Mouse (Mus musculus) lung, adult 18-20 months (tissue): Measurements from ENCODE around the gene Rnf141.

Source experiments
- DNase-seq, 2 experiments: peaks; one replicate each; pipeline ENCODE4 v3.0.0; 2022; ENCODE audit warnings: mixed read lengths in 2 of 2

Rnf141 gene

DNA sequence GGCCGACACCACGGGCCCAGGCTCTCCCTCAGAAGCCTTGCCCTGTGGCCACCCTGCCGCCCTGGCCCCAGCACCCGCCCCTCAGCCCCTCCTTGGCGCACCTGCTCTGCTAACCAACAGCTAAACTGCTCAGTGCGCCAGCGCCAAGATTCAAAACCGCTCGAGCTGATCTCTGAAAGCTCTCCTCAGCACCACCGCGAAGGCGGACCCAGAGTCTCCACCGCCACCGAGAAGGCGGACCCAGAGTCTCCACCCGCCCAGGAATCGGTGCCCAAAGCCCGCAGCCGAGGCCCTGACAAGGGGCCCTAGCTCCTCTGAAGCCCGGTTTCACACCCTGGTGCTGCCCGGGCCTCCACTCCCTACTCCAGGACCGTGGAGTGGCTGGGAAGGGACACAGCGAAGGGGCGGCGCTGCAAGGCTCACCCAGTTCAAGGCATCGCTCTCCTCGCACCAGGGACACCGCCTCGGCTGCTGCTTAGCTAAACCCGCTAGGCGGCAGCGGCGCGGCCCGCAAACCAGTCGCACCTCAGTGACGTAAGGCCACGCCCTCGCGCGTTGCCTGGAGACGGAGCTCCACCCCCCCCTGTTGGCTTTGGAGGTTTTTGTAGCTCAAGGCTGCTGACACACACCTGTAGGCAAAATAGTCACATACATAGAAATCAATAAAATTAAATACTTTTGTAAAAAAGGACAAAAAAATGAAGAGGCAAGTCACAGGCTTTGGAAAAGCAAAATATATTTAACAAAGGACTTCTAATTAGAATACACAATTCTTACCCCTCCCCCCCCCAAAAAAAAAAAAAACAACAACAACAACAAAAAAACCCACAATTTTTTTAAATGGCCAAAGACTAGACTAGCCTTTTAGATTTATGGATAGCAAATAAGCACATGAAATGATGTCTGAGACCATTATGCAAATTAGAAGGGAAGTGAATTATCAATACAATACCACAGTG, at the start of gene Rnf141:
Gene Rnf141 (minus strand): TSS at position 542 of the 959 bp plus-strand sequence.
- DNase-seq, result peak; percentile 92 to 94

DNA sequence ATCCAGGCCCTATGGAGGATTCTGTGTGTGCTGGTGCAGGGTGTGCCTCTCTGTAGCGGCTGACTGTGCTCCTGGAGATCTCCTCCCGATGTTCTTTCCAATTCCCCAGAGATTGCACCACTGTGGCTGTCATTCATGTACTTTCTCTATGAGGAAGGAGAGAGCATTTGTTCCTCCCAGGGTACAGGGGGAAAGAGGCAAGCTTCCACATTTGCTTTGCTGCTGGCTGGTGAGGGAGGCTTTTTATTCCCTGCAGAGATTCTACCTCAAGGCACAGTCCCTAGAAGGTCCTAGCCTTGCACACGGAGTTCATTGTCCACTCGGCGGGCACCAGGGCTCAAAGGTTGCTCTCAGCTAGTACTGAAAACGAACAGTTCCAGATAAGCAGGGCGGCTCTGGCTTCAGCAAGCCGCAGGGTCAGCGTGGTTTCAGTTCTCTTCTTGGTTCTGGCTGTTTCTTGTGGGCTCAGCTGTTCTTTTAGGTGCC, 47.3 kb upstream of the Rnf141 start:
- peak; percentile 51 to 60 for DNase-seq

DNA sequence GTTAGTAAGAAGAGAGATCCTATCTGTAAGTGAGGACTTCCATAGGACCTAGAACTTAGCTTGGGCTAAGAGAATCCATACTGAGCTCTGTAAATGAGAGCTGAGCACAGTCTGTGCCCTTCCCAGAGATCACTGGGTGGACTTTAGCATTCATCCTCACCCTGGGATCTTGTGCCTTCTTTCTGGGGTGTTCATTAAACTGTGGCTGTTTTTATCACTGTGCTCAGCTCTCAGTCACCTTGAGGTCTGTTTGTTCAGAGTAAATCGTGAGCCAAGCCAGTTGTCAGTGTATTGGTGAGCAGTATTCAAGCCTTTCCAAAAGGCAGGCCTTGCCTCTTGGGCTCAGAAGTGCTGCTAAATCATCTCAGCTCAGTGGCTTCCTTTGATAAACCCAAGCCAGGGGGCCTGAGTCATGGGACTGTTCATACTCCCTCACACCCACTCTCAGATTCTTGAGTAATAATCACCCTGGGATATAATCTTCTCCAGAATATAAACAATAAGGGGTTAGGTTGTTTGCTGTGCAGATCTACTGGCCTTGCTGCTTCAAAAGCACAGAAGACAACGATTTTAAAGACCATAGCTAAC, 37.6 kb upstream of the Rnf141 start:
- no peak for DNase-seq

DNA sequence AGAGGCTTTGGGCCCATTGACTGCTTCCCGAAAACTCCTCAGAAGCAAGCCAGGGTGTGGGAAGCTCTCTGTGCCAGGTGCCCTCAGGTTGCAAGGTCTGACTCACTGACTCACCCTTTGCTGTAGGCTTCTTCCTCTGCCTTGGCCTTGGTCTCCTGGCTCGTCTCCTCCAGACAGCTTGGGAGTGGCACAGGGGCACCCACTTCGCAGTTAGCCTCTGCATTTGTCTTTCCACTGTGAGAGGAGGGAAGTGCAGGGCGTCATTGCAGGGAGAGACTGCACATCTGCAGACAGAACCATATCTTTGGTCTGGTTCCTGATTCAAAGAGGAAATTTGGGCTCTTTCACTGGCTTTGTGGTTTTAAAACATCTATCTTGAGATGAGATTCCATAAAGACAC, 33.8 kb upstream of the Rnf141 start:
- DNase-seq, result no peak

DNA sequence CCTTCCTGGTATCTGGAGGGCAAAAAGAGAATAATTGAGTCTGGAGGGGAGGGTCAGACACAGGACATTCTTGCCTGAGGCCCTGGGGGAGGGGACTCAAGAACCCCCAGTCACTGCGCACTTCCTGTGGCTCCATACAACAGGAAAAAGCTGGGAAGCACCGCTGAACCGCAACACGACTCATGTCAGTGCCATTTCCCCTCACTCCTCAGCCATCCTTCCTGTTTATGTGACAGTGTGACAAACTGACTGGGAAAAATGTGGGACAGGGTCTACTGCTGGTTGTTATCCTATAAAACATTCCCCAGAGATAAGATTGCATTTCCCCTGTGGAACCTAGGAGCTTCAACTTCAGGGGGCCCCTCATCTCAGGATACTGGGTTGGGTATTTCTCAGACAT, 32.7 kb upstream of the Rnf141 start:
- peak; percentile 48 to 73 for DNase-seq

DNA sequence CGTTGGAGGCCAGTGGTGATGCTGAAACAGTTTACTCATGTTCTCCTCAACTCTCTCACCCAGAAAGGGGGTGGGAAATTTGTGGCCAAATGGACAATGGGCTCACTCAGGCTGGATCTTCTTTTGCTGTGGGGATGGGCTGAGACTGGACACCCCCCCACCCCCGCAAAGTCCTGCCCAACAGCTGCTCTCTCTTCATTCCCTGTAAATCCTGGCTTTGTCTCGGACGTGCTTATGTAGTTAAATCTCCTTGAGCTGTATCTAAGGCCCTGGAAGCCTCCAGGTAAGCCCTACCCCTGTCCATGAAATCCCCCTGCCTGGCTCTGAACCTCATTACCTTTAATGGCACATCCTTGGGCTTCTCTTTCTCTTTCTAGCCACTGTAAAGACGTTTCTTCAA, 24.6 kb upstream of the Rnf141 start:
- no peak for DNase-seq

DNA sequence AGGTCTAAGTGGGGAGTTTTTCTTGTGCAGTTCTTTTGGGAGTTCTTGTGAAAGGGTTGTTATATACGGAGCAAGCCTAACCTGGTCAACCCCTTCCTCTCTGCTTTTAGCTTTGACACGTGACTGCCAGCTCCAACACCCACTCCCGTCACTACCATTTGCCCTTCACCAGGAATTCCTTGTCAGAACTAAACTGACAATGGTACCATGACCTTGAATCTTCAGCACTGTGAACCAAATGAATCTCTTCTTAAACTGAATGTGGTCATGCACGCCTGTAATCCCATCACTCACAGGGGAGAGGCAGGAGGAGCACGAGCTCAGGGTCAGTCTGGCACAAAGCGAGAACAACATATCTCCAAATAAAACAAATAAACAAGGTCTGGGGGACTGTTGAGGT, 22.9 kb upstream of the Rnf141 start:
- no peak for DNase-seq

DNA sequence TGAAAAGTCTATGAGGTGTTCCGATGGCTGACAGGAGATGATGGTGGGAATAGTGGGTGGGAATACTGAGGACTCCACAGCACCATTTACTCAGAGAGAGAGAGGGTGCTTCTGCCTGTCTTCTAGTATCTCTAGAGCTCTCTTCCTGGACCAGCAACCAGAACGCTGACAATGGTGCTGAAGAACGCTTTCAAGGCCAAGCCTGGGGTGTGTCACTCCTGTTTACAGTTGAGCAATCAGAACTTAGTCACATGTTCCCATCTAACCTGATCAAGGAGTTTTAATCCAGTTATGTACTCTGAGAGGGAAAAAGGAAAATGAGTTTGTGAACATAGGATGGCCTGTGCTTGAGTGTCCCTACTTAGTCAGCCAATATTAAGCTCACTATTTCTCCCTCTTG, 21.8 kb upstream of the Rnf141 start:
- DNase-seq, result no peak

DNA sequence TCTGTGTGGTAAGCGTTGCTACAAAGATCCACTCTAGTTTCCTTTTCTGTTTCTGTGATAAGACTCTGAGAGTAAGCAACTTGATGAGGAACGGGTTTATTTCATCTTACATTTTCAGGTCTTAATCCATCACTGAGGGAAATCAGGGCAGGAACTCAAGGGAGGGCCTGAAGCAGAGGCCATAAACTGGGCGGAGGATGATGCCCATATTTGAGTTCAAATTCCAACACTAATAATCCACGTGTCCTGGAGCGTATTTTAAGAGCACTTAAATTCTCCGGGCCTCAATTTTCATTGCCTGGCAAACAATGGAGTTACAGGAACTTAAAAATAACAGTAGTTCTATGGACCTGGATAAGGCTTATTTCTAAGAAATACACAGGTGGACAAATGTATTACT, 21.3 kb upstream of the Rnf141 start:
- DNase-seq, result no peak

DNA sequence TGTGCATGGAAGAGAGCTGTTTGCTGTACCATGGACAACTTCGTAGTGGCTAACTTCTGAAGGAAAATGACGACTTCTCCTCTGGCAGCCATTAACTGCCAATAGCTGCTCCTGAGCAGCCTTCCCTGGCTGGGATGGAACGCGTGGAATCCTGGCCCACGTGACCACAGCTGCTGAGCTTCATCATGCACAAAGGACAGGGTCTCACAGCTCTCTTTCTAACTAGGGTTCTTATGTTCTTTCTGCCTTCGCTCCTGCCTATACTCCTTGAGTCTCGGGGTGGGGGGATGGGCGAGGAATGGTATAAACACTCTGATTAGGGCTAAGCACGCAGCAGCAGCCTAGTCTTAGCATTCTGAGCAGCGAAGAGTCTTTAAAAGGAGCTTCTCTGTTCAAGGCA, 20.8 kb upstream of the Rnf141 start:
- no peak for DNase-seq

DNA sequence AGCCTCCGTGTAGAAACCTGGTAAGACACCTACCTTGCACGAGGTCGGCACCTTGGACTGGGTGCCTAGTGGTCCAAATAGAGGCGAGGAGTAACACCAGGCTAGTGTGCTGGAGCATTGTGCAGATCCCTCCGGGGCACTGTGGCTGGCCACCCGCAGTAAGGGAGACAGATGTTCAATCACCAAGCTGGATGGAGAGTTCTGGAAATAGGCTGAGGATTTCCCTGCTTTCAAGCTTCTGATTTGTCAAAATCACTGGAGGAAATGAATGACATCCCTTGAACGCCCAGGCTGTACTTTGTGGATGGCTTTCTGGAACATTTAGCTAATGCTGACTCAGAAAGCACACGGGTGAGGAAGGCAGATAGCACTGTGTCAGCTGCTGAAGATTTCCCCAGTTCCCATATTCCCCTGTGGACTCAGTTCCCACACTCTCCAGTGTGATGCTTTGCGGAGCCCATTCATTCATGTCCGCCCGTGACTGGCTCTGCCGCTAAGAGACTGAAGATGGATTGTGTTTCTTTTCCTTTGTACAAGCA, 18.6 kb upstream of the Rnf141 start, which contains the start of gene Lyve1:
Gene Lyve1 (minus strand): TSS at position 489 of the 539 bp plus-strand sequence.
- DNase-seq, result peak; percentile 50 to 63

DNA sequence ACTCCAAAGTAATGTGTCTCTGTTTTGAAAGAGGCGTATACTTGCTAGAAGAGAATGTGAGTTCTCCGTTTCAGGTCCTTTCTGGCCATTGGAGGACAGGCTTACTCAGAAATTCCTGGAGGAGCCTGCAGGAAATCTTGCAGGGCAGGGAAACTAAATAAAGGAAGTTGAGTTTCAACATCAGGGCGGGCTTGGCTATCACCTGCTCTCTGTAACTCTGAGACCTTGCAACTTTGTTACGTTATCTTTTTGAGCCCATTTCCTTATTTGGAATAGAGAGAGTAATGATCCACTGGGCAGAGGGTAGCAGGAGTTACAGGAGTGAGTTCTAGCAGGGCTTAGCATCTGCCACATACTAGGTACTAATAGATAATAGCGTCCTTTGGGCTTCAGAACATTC, 15.9 kb upstream of the Rnf141 start:
- DNase-seq, result peak; percentile 71 to 78

DNA sequence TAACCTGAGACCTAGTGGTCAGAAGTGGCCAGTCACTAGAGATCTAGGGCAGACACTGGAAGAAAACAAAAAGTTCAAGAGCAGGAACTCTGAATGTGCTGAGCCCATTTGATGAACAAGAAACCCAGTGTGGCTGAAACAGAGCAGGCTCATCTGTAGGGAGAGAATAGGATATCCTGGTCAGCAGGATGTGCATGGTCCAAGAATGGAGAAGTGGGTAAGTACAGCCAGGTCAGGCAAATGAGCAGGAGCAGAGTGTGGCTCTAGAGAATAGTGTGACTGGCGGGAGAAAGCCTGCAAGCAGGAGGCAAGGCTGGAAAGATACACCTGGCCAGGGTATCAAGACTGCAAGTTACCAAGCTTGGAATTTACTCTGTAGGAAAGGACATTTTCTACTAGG, 11.3 kb upstream of the Rnf141 start:
- no peak for DNase-seq

DNA sequence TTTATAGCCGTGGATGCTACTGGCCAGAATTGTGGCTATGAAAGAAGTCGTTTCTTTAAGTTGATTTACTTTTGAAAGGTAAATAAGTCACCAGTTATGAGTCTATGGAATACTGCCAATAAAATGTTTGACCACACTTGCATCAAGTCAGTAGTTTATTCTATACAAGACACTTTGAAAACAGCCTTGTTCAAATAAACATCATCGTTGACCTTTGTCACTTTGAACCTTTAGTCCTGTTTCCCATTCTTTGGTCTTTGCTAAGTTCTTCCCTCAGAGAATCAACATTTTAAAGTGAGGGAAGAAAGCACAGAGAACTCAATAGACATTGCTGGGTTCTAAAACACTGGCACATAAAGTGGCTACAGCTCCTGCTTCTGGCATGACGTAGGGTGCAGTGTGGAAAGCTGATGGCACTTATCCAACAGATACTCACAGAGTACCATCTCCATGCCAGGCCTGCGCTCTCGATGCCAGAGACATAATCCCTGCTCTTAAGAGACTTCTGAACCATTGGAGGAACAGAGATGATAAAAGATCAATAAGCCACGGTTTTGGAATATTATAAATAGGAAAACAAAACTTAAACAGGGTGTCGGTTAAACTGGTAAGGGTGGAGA, 10.8 kb upstream of the Rnf141 start:
- no peak for DNase-seq

DNA sequence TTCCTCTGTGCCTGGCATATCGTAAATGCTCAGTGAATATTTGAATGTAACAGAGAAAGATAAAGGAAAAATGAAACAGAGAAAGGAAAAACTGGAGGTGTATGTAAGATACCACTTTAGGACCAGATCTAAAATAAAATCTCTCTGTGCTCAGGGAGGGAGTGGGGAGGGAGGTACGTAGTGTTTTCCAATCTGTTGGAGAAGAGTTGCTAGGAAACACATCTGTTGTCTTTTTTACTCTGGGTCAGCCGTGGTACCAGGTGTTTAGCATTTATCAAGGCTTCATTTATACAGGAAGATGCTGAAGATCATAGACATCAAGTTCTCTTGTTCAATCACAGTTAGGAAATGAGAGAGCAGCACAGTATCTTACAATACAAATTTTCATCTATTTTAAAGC, 10.3 kb upstream of the Rnf141 start:
- DNase-seq, result no peak

DNA sequence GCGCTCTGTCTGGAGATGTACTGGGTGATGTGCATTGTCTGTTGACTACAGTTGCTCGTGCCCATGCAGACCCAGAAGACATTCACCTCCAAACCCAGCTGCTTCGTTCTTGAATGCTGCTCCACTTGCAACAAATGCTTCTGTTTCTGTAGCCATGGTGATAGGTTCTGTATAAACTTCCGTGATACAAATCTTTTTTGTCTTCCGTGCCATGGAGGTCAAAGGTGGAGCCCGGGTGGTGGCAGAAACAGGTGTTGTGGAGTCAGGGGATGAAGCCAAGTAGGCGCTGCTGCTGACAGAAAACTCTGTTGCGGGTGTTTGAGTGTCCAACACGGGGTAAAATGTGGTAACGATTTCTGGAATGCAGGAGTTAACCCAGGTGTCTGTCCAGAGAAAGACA, 9.4 kb upstream of the Rnf141 start:
- peak; percentile 43 to 66 for DNase-seq

DNA sequence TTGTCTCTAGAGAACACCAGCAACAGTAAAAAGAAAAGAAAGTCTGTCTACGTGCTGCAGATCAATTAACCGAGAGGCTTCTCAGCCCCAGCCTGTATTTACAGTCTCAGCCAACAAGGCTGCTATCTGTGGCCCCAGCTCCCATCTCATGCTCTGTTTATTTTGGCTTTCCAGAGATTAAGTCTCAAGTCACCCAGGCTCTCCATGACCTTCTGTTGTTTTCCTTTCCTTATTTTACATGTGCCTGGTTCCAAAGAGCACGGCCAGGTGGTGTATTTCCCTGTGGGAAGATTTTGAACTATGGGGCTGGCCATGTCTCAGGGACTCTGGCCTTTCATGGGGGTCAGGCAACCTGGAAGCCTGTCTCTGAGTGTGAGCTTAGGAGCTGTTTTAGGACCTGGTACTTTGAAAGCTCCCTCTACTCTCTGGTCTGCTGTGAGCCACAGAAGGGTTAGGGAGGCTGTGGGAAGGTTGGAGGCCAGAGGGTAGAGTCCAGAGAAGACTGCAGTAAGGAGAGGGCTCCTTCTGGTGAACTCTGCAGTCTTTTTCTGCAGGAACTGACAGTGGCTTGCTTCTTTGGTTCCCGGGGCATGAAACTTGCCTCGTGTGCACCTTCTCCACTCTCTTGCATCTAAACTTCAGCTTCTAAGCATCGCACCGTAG, 7.4 kb upstream of the Rnf141 start:
- DNase-seq, result no peak

DNA sequence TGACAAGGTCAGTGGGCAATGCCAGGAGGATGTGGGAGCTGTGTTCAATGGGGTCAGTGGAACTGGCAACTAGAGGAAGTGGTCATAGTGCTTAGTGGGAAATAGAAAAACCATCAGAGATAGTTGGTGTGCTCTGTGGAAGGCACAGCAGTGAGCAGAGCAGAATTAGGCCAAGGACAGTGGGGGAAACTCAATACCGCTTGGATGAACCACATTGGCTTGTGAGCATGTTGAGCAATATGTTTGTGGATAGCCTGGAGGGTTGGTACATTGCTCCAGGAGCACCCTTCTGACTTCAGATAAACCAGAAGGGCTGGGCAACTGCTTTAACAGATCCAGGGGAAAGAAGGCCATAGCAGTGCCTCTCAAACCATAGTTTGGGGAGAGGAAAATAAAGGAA, 4.1 kb upstream of the Rnf141 start:
- no peak for DNase-seq

DNA sequence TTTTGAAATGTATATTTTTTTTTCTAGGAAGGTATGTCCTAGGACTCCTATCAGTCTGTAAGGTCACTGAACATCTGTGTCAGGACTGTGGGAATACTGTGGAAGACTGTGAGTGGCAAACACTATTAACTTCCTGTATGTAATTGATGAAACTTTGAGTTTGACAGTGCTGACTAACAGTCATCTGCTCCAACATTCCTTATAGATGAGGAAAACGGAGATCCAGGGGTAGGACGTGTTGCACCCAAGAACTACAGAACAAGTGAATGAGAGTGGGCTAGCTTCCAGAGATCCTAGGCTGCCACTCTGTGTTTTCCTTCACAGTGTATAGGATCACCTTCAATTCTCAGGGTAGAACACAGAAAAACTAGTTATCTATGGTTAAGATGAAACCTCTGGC, 3.1 kb upstream of the Rnf141 start:
- DNase-seq, result no peak

DNA sequence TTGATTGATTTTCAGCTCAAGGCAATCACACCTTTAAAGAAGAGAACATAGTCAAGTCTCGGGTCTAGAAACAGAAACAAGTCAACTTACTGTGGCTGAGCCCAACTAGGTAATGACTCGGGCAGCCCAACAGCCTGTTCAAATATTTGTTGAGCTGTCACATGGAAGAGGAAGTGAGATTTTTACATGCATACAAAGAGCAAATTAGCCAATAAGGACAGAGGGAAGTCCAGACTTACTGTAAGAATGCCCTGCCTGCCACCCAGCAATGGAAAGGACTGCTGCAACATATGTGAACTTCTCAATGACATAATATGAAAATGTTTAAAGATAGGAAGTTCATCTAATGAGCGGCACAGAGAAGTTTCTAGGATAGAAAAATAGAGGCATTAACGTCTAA, 3.9 kb downstream of the Rnf141 start:
- no peak for DNase-seq

DNA sequence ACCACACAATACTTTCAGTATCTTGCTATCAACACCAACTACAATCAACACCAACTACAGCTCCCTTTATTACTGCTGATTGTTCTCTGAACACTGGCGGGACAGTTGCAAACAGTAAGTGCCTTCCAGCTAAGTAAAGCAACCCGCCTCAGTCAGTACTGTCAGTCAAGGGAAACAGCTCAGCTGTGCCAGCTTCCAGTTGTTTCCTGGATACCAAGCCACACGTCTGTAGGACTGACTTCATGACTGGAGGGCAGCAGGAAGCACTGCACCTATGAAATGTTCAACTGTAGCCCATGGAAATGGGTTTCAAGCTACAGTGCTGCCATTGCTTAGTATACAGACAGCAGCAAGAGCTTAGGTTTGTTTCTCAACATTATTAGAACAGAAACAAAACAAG, 9.7 kb downstream of the Rnf141 start:
- no peak for DNase-seq

DNA sequence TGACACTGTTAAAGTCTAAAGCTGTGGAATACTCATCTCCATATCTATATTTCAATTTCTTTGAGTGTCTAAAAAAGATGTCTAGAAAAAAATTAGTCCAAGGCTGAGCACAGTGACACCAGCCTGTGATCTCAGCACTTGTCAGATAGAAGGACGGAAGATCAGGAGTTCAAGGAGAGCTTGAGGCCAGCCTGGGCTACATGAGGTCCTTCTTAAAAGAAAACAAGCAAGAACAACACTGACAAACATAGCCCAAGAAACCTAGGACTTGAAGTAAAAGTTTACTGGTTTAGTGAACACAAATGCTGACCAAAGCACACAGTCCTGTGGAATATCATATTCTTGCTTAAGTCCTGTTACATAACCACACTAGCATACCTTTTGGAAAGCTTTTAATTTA, 10.2 kb downstream of the Rnf141 start:
- no peak for DNase-seq

DNA sequence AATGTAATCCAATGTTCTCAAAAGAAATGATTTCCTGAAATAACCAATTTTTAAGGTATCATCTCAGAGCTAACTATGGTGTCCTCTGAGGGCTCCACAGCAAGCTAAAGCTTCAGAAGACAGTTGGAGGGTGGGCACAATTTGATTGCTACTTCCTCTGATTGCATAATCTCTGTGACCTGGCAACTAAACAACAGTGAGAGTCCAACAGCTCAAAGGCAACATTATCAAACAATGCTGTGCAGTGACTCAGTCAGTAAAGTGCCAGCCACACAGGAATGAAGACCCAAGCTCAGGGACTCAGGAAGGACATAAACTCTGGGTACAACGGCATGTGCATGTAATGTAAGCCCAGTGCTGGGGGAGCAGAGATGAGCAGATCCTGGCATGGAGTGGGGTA, 11.2 kb downstream of the Rnf141 start:
- DNase-seq, result no peak
